Mouse (Mus musculus): ENCODE data around the gene Astn2. TPM values are rescaled to one million over a fixed set of nuclear protein-coding genes. Genes with fewer than 3 reads are reported as not detected.

Gene Astn2
- polyA plus RNA-seq, 1 experiment from 2014 or later: 0.08 TPM

DNA sequence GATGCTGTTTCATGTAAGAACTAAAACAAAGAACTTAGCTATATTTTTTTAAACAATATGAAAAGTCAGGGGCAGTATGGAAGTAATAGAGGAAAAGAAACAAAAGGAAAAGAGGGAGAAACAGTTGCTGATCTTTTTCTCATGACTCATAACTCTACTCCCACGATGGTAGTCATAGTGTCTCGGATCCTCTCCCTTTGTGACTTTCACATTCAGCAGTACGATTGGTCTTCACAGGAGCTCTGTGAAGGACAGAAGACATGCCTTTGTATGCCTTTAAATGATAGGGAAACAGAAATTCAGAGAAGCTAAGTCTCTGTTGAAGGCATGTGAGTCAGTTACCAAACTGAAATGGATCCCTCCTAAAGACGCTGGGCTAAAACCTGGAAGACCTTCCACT lies 173.7 kb downstream of the Astn2 start:
- H3K36me3 ChIP-seq (ENCODE audit: control insufficient read depth, insufficient read depth, low read length): no peaks in the 10 kb centered on the region
- no peak overlapping the region for H3K9ac ChIP-seq (ENCODE audit: low read length)
- no peak for ATAC-seq (ENCODE audit: low read depth)
- no peak overlapping the region for H3K4me2 ChIP-seq (ENCODE audit: low read depth, low read length)
- 87% methylated on average over 4 of the region's 4 CpGs for whole genome bisulfite sequencing
- no peaks in the 10 kb centered on the region for H3K27me3 ChIP-seq (ENCODE audit: control insufficient read depth, insufficient read depth, low read depth, low read length)
- H3K27ac ChIP-seq (ENCODE audit: low read length): no peak overlapping the region
- H3K9me3 ChIP-seq (ENCODE audit: control insufficient read depth, low read length): no peaks in the 10 kb centered on the region
- H3K4me3 ChIP-seq (ENCODE audit: low read length): no peak overlapping the region
- H3K4me1 ChIP-seq (replicated peaks; ENCODE audit: control insufficient read depth, insufficient read depth, low read length): no peaks in the 10 kb centered on the region

DNA sequence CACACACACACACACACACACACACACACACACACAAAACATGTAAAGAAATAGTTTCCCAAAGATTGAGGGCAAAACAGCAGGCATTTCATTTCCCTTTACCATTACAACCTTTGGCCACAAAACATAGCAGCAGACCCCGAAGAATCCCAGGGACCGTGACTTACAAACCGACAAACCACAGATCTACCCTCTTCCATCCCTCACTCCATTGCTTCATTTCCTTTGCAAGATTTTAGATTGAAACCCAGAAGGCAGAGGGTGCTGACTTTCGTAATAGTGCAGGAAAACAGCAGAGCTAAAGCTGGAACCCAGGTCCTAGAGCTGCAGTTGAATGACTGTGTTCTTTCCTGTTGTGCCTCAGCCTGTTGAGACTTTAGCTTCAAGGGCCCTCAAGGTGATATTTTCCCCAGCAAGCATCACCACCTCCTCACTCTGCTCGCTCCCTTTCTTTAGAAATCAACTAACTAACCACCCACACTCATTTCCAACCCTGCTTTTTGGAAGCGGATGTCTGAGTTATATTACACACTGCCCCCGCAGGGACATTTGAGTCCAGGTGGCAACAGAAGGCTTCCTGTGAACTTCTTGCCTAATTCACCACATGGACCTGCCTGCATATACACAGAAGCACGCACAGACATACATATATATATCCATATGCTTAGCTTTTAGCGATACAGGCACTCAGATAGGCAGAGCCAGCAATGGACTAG lies 181.7 kb downstream of the Astn2 start:
- Histone ChIP-seq H3K9me3 (ENCODE audit: control insufficient read depth, low read length) (no peaks in the 10 kb centered on the region), H3K27me3 (ENCODE audit: control insufficient read depth, insufficient read depth, low read depth, low read length) (no peaks in the 10 kb centered on the region), H3K9ac (ENCODE audit: low read length) (no peak overlapping the region), H3K27ac (ENCODE audit: low read length) (no peak overlapping the region), H3K4me1 (replicated peaks; ENCODE audit: control insufficient read depth, insufficient read depth, low read length) (no peaks in the 10 kb centered on the region), H3K36me3 (ENCODE audit: control insufficient read depth, insufficient read depth, low read length) (no peaks in the 10 kb centered on the region), H3K4me2 (ENCODE audit: low read depth, low read length) (no peak overlapping the region), H3K4me3 (ENCODE audit: low read length) (no peak overlapping the region)
- no peak for ATAC-seq (ENCODE audit: low read depth)
- 82% methylated on average over 9 of the region's 9 CpGs for WGBS

DNA sequence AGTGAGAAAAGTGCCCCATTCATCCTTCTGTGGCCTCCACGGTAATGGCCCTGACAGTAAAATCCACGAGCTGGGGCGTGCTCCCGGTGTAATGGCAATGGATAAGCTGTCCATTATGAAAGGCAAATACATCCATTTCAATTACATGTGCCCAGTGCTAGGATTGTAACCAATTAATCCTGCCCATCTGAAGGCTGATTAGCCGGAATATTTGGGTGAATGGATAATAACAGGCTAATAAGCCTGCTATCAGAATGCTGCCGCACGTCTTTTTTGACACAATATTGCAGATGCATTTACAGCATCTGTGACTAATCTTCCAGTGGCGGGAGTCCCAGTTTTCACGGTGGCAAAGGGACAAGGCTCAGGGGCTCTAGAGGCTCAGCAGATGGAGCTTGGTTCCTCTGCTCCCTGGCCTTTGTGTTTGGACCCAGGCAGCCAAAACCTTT lies 189.2 kb downstream of the Astn2 start:
- no peak overlapping the region for H3K9ac ChIP-seq (ENCODE audit: low read length)
- no peaks in the 10 kb centered on the region for H3K36me3 ChIP-seq (ENCODE audit: control insufficient read depth, insufficient read depth, low read length)
- no peak overlapping the region for H3K4me2 ChIP-seq (ENCODE audit: low read depth, low read length)
- H3K9me3 ChIP-seq (ENCODE audit: control insufficient read depth, low read length): no peaks in the 10 kb centered on the region
- no peak for ATAC-seq (ENCODE audit: low read depth)
- H3K27ac ChIP-seq (ENCODE audit: low read length): no peak overlapping the region
- H3K27me3 ChIP-seq (ENCODE audit: control insufficient read depth, insufficient read depth, low read depth, low read length): no peaks in the 10 kb centered on the region
- 61% methylated on average over 9 of the region's 9 CpGs for WGBS
- H3K4me1 ChIP-seq (replicated peaks; ENCODE audit: control insufficient read depth, insufficient read depth, low read length): no peaks in the 10 kb centered on the region
- H3K4me3 ChIP-seq (ENCODE audit: low read length): no peak overlapping the region

DNA sequence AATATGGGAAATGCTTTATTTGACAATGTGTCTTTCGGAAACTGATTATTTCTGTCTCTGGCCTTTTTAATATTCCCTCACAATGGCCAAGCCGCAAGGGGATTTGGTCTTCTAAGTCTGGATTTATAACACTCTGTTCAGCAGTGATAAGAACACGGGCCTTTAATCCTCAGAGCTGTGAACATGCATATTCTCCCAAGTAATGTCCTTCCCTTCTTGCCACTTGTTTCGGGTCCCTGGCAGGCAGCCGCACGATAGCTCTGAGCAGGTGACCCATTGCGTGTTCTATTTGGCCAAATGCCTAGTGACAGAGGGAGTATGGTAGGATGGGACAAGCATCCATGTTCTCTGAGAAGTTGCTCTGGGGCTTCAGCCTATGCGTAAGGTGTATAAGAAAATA lies 214.8 kb downstream of the Astn2 start:
- Histone ChIP-seq H3K4me3 (ENCODE audit: low read length) (no peak overlapping the region), H3K27ac (ENCODE audit: low read length) (no peak overlapping the region), H3K27me3 (ENCODE audit: control insufficient read depth, insufficient read depth, low read depth, low read length) (no peaks in the 10 kb centered on the region), H3K4me2 (ENCODE audit: low read depth, low read length) (no peak overlapping the region), H3K4me1 (replicated peaks; ENCODE audit: control insufficient read depth, insufficient read depth, low read length) (no peaks in the 10 kb centered on the region), H3K36me3 (ENCODE audit: control insufficient read depth, insufficient read depth, low read length) (no peaks in the 10 kb centered on the region), H3K9ac (ENCODE audit: low read length) (no peak overlapping the region), H3K9me3 (ENCODE audit: control insufficient read depth, low read length) (no peaks in the 10 kb centered on the region)
- ATAC-seq (ENCODE audit: low read depth): no peak
- WGBS: 92% methylated on average over 8 of the region's 8 CpGs

DNA sequence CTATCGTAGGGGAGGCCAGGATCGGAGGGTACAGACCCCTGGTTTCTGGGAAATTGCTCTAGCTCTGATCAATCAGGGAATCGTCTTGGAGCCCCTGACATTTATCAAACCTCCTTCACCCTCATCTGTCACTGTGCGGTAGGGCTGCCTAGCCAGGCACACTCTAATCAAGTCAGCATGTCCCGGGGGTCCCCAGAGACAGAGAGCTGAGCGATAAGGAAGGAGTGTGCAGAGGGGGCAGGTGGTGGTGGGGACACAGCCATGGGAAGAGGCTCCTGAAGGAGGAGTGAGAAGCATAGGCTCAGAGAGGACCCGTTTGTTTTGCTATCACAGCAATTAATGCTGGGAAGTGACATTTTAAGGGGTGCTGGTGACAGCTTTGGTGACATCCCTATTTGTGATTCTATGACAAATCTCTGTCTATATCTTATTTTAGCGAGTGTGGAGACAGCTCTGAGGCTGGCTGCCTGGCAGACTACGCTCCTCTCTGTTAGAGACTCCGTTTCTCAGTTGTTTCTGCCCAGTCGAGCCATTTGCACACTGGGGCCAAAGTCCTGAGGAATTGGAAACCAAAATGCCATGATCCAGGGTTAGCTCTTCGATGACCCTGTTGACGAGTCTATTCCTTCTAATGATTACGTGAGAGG lies 228.4 kb downstream of the Astn2 start:
- no peak overlapping the region for H3K27ac ChIP-seq (ENCODE audit: low read length)
- no peak overlapping the region for H3K4me3 ChIP-seq (ENCODE audit: low read length)
- H3K4me1 ChIP-seq (replicated peaks; ENCODE audit: control insufficient read depth, insufficient read depth, low read length): no peaks in the 10 kb centered on the region
- no peaks in the 10 kb centered on the region for H3K9me3 ChIP-seq (ENCODE audit: control insufficient read depth, low read length)
- WGBS: 42% methylated on average over 14 of the region's 14 CpGs
- H3K36me3 ChIP-seq (ENCODE audit: control insufficient read depth, insufficient read depth, low read length): no peaks in the 10 kb centered on the region
- H3K27me3 ChIP-seq (ENCODE audit: control insufficient read depth, insufficient read depth, low read depth, low read length): no peaks in the 10 kb centered on the region
- H3K4me2 ChIP-seq (ENCODE audit: low read depth, low read length): no peak overlapping the region
- no peak for ATAC-seq (ENCODE audit: low read depth)
- no peak overlapping the region for H3K9ac ChIP-seq (ENCODE audit: low read length)

GRCm38 (mm10) chr4:66171583-66171982 lies 232.8 kb downstream of the Astn2 start:
- Histone ChIP-seq H3K27me3 (ENCODE audit: control insufficient read depth, insufficient read depth, low read depth, low read length) (no peaks in the 10 kb centered on the region), H3K9ac (ENCODE audit: low read length) (no peak overlapping the region), H3K4me1 (replicated peaks; ENCODE audit: control insufficient read depth, insufficient read depth, low read length) (no peaks in the 10 kb centered on the region), H3K9me3 (ENCODE audit: control insufficient read depth, low read length) (no peaks in the 10 kb centered on the region), H3K36me3 (ENCODE audit: control insufficient read depth, insufficient read depth, low read length) (no peaks in the 10 kb centered on the region), H3K4me2 (ENCODE audit: low read depth, low read length) (no peak overlapping the region), H3K4me3 (ENCODE audit: low read length) (no peak overlapping the region), H3K27ac (ENCODE audit: low read length) (no peak overlapping the region)
- 60% methylated on average over 5 of the region's 5 CpGs for WGBS
- peak; percentile 88 for ATAC-seq (ENCODE audit: low read depth)

DNA sequence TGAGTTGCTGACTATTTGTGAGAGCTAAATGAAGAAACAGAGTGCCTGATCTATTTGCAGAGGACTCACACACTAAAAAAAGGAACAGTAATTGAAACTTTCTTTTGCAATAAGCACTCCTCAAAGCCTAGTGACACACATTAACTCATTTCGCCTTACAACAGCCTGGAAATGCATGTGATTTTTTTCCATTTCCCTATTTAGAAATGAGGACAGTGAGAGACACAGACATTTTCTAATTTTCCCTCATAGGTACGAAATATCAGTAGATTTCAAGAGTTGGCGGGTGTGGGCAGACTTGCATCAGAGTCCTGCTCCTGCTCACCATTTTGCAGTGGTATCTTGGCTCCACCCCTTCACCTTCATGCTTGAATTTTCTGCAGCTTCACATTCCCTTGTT lies 233.6 kb downstream of the Astn2 start:
- Histone ChIP-seq H3K9ac (ENCODE audit: low read length) (no peak overlapping the region), H3K27me3 (ENCODE audit: control insufficient read depth, insufficient read depth, low read depth, low read length) (no peaks in the 10 kb centered on the region), H3K9me3 (ENCODE audit: control insufficient read depth, low read length) (no peaks in the 10 kb centered on the region), H3K4me2 (ENCODE audit: low read depth, low read length) (no peak overlapping the region), H3K27ac (ENCODE audit: low read length) (no peak overlapping the region), H3K4me3 (ENCODE audit: low read length) (no peak overlapping the region), H3K4me1 (replicated peaks; ENCODE audit: control insufficient read depth, insufficient read depth, low read length) (no peaks in the 10 kb centered on the region), H3K36me3 (ENCODE audit: control insufficient read depth, insufficient read depth, low read length) (no peaks in the 10 kb centered on the region)
- no peak for ATAC-seq (ENCODE audit: low read depth)
- whole genome bisulfite sequencing: 81% methylated on average over 3 of the region's 3 CpGs

GRCm38 (mm10) chr4:66169485-66169884 lies 234.9 kb downstream of the Astn2 start:
- no peak for ATAC-seq (ENCODE audit: low read depth)
- H3K4me3 ChIP-seq (ENCODE audit: low read length): no peak overlapping the region
- WGBS: 15% methylated on average over 2 of the region's 2 CpGs

DNA sequence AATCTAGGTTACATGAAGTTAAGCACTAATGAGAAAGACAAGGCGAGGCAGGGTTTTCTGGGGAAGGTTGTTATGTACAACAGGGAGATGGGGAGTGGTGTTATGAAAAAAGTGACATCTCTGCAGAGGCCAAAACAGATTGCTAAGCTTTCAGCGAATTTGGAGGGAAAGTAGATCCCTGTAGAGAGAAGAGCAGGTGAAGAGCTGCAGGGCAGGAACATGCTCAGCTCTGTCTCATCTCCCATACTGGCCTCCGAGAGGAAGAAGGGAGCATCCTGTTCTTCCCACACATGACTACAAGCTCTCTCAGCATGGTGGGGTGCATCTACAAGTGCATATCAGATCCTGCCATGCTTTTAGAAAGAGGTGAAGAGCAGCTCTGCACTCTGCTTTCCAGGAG lies 245.7 kb downstream of the Astn2 start:
- Histone ChIP-seq H3K9ac (ENCODE audit: low read length) (no peak overlapping the region), H3K27ac (ENCODE audit: low read length) (no peak overlapping the region), H3K27me3 (ENCODE audit: control insufficient read depth, insufficient read depth, low read depth, low read length) (no peaks in the 10 kb centered on the region), H3K4me1 (replicated peaks; ENCODE audit: control insufficient read depth, insufficient read depth, low read length) (no peaks in the 10 kb centered on the region), H3K4me3 (ENCODE audit: low read length) (no peak overlapping the region), H3K4me2 (ENCODE audit: low read depth, low read length) (no peak overlapping the region), H3K9me3 (ENCODE audit: control insufficient read depth, low read length) (no peaks in the 10 kb centered on the region), H3K36me3 (ENCODE audit: control insufficient read depth, insufficient read depth, low read length) (no peaks in the 10 kb centered on the region)
- no peak for ATAC-seq (ENCODE audit: low read depth)
- WGBS: 65% methylated on average over 3 of the region's 3 CpGs

More at GRCm38 (mm10) chr4:66169485-66169884, 234.9 kb downstream of the Astn2 start:
- no peaks in the 10 kb centered on the region for H3K4me1 ChIP-seq (replicated peaks; ENCODE audit: control insufficient read depth, insufficient read depth, low read length)
- no peak overlapping the region for H3K9ac ChIP-seq (ENCODE audit: low read length)
- H3K4me2 ChIP-seq (ENCODE audit: low read depth, low read length): no peak overlapping the region
- H3K9me3 ChIP-seq (ENCODE audit: control insufficient read depth, low read length): no peaks in the 10 kb centered on the region
- no peaks in the 10 kb centered on the region for H3K27me3 ChIP-seq (ENCODE audit: control insufficient read depth, insufficient read depth, low read depth, low read length)
- no peak overlapping the region for H3K27ac ChIP-seq (ENCODE audit: low read length)
- H3K36me3 ChIP-seq (ENCODE audit: control insufficient read depth, insufficient read depth, low read length): no peaks in the 10 kb centered on the region

Data from lung, embryonic 16.5 days (tissue).